In genomic region chr17:33902491-33902890, GRCm38 (mm10) we compare ENCODE assay signal across 26 mouse cellular contexts. TPM values are rescaled to one million over a fixed set of nuclear protein-coding genes. Genes with fewer than 3 reads are reported as not detected.
DNase-seq lines count a peak whose midpoint lies in the region; ATAC-seq and TF ChIP-seq lines count a peak whose summit lies in the region.
"Had no signal": no experiment of that assay in that cellular context is flagged by ENCODE, and none has a peak within 500 bp of the region (broad histone marks: within the 10 kb centered on the region; RNA-seq: fewer than 3 reads in every experiment).

No protein-coding gene starts in this region.

- no peak for TF ChIP-seq POLR2A in MEL (IDR thresholded peaks at IDR 0.05; ENCODE audit: control insufficient read depth in 1 of 2, insufficient read depth in 1 of 2, low read depth in 1 of 2, low read length in 2 of 2, poor library complexity in 1 of 2)

- H3K4me2 ChIP-seq in midbrain, postnatal 0 days (ENCODE audit: low read depth, low read length, poor library complexity, severe bottlenecking) = no peak overlapping the region
- H3K4me2 ChIP-seq in hindbrain, embryonic 14.5 days (replicated peaks) = no peak overlapping the region
- H3K4me2 ChIP-seq: forebrain, embryonic 13.5 days; hindbrain, embryonic 12.5 days; lung, embryonic 14.5 days; neural tube, embryonic 12.5 days had no signal

- peak overlapping the region in 1 of 2 experiments; percentile 45; a peak in 2 of 4 replicates for H3K4me3 ChIP-seq in MEL (ENCODE audit: control insufficient read depth in 1 of 2, insufficient read depth in 1 of 2, low read depth in 2 of 2, low read length in 2 of 2)
- H3K4me3 ChIP-seq in macrophage (ENCODE audit: inconsistent target) = no peak overlapping the region
- no peak overlapping the region for H3K4me3 ChIP-seq in midbrain, postnatal 0 days (ENCODE audit: low read depth, low read length)
- no peak overlapping the region for H3K4me3 ChIP-seq in hindbrain, embryonic 14.5 days (replicated peaks; ENCODE audit: low read length)
- H3K4me3 ChIP-seq: forebrain, embryonic 13.5 days; heart, embryonic 10.5 days; hindbrain, embryonic 12.5 days; layer of hippocampus, adult 2 months; left cerebral cortex, adult 2 months; neural tube, embryonic 12.5 days had no signal

- no peaks in the 10 kb centered on the region for H3K79me2 ChIP-seq in MEL (ENCODE audit: control insufficient read depth, insufficient read depth, low read length, poor library complexity)
- peaks cover 6% of the 10 kb centered on the region; the same call in 1 of the 2 replicates for H3K79me2 ChIP-seq in macrophage (ENCODE audit: inconsistent target)

- peak; percentile 64 for DNase-seq in CD4-positive helper T cell, adult 2 months (ENCODE audit: low read depth, low spot score)
- DNase-seq in MEL (ENCODE audit: low read depth, low spot score) = peak; percentile 79
- DNase-seq in liver = peak; percentile 68
- DNase-seq in midbrain, postnatal 0 days (ENCODE audit: low spot score) = no peak
- no peak for DNase-seq in ovary, postnatal 10 days (ENCODE audit: low spot score)
- DNase-seq in hindbrain, embryonic 14.5 days (ENCODE audit: low spot score) = no peak
- DNase-seq in left cerebral cortex, adult 9 months (ENCODE audit: low spot score in 2 of 2) = no peak
- DNase-seq: adrenal gland, postnatal 14 days; B cell, adult 2 months; cerebellum, adult 9-10 months; gastrocnemius, postnatal 36 days; heart, postnatal 10 days; kidney, adult 11 months; kidney, postnatal 10 days; lung, embryonic 14.5 days; right cerebral cortex, postnatal 14 days; thymus, postnatal 4 days had no signal

- TF ChIP-seq EP300 in MEL (IDR thresholded peaks at IDR 0.05; ENCODE audit: low read depth in 1 of 2, low read length in 2 of 2) = peak in 1 of 2 experiments; percentile 43; a peak in 1 of 4 replicates

- peaks cover 19 to 47% of the 10 kb centered on the region in 2 experiments for H3K4me1 ChIP-seq in MEL (ENCODE audit: control insufficient read depth in 1 of 2, insufficient read depth in 2 of 2, low read length in 2 of 2)
- H3K4me1 ChIP-seq in midbrain, postnatal 0 days (ENCODE audit: insufficient read depth, low read length) = no peaks in the 10 kb centered on the region
- H3K4me1 ChIP-seq in hindbrain, embryonic 14.5 days (replicated peaks; ENCODE audit: control insufficient read depth, insufficient read depth, low read length) = no peaks in the 10 kb centered on the region
- H3K4me1 ChIP-seq: hindbrain, embryonic 12.5 days; neural tube, embryonic 12.5 days had no signal

- 27% methylated on average over 7 of the region's 7 CpGs for WGBS in macrophage (ENCODE audit: missing documents)
- WGBS in midbrain, postnatal 0 days = 83% methylated on average over 7 of the region's 7 CpGs
- WGBS in hindbrain, embryonic 14.5 days = 84% methylated on average over 7 of the region's 7 CpGs

- no peak for ATAC-seq in midbrain, postnatal 0 days (ENCODE audit: low FRiP score)
- ATAC-seq in hindbrain, embryonic 14.5 days (ENCODE audit: low FRiP score) = no peak
- ATAC-seq: forebrain, embryonic 13.5 days; midbrain, embryonic 16.5 days had no signal

- TF ChIP-seq RAD21 in MEL (IDR thresholded peaks at IDR 0.05; ENCODE audit: low read depth, low read length) = no peak

- 0 out of 2 replicates have a peak overlapping the region, but pooled peaks have one; percentile 11 for H3K9ac ChIP-seq in MEL (ENCODE audit: control insufficient read depth, low read depth, low read length, poor library complexity, severe bottlenecking)
- no peak overlapping the region for H3K9ac ChIP-seq in midbrain, postnatal 0 days (replicated peaks; ENCODE audit: low read length, poor library complexity, severe bottlenecking)
- no peak overlapping the region for H3K9ac ChIP-seq in hindbrain, embryonic 14.5 days
- H3K9ac ChIP-seq: forebrain, embryonic 13.5 days; hindbrain, embryonic 12.5 days; lung, embryonic 14.5 days; neural tube, embryonic 12.5 days had no signal

- H3K9me3 ChIP-seq in MEL (replicated peaks; ENCODE audit: insufficient read depth, low read length) = no peaks in the 10 kb centered on the region
- no peaks in the 10 kb centered on the region for H3K9me3 ChIP-seq in midbrain, postnatal 0 days (ENCODE audit: low read length)
- no peaks in the 10 kb centered on the region for H3K9me3 ChIP-seq in hindbrain, embryonic 14.5 days (ENCODE audit: control insufficient read depth, low read length)
- H3K9me3 ChIP-seq: forebrain, embryonic 13.5 days; heart, embryonic 10.5 days; hindbrain, embryonic 12.5 days; neural tube, embryonic 12.5 days had no signal

- no peaks in the 10 kb centered on the region for H3K27me3 ChIP-seq in MEL (ENCODE audit: control insufficient read depth in 1 of 2, insufficient read depth in 2 of 2, low read length in 2 of 2)
- no peaks in the 10 kb centered on the region for H3K27me3 ChIP-seq in midbrain, postnatal 0 days (ENCODE audit: insufficient read depth, low read length)
- H3K27me3 ChIP-seq in hindbrain, embryonic 14.5 days (ENCODE audit: control insufficient read depth, insufficient read depth, low read length) = no peaks in the 10 kb centered on the region
- H3K27me3 ChIP-seq: forebrain, embryonic 13.5 days; hindbrain, embryonic 12.5 days; neural tube, embryonic 12.5 days had no signal

- no peak for TF ChIP-seq CTCF in MEL (IDR thresholded peaks at IDR 0.05 in 2 of 3, conservative IDR thresholded peaks at IDR 0.05 in 1 of 3; ENCODE audit: control insufficient read depth in 1 of 3, insufficient read depth in 1 of 3, low read depth in 2 of 3, low read length in 3 of 3, poor library complexity in 1 of 3, severe bottlenecking in 1 of 3)
- no peak for TF ChIP-seq CTCF in midbrain, postnatal 0 days (IDR thresholded peaks at IDR 0.05)

- H3K27ac ChIP-seq in MEL (ENCODE audit: control insufficient read depth, low read depth, low read length) (peak overlapping the region; percentile 73), macrophage (peak overlapping the region; percentile 65)
- no peak overlapping the region for H3K27ac ChIP-seq in midbrain, postnatal 0 days (ENCODE audit: low read depth, low read length)
- no peak overlapping the region for H3K27ac ChIP-seq in hindbrain, embryonic 14.5 days
- H3K27ac ChIP-seq: forebrain, embryonic 13.5 days; heart, embryonic 10.5 days; hindbrain, embryonic 12.5 days; layer of hippocampus, adult 2 months; left cerebral cortex, adult 2 months; neural tube, embryonic 12.5 days had no signal

- peaks cover 0 to 30% of the 10 kb centered on the region in 2 experiments; a peak in 2 of 4 replicates for H3K36me3 ChIP-seq in MEL (ENCODE audit: control insufficient read depth in 1 of 2, insufficient read depth in 2 of 2, low read length in 2 of 2)
- H3K36me3 ChIP-seq in macrophage (ENCODE audit: inconsistent target) = no peaks in the 10 kb centered on the region
- no peaks in the 10 kb centered on the region for H3K36me3 ChIP-seq in midbrain, postnatal 0 days (ENCODE audit: insufficient read depth, low read length)
- no peaks in the 10 kb centered on the region for H3K36me3 ChIP-seq in hindbrain, embryonic 14.5 days (replicated peaks; ENCODE audit: control insufficient read depth, insufficient read depth)
- H3K36me3 ChIP-seq: heart, embryonic 10.5 days; hindbrain, embryonic 12.5 days; neural tube, embryonic 12.5 days had no signal

RNA-seq across cellular contexts. Expression of gene Platr17, which starts 2.4 kb away (rescaled TPM):
- not detected in 2 replicates for total RNA-seq in MEL (2012; rRNA removed)
- polyA plus RNA-seq in MEL (2012; ENCODE audit: insufficient read depth in 1 of 2, insufficient read length in 2 of 2, low read depth in 1 of 2, low replicate concordance in 2 of 2, missing spikeins in 1 of 2) (not detected), macrophage (2018) (1.8 TPM in 1 of 3 replicates, not detected in the others)
- not detected for total RNA-seq in macrophage (2018; cell fraction: chromatin; rRNA removed)
- 1 to 10 TPM in 12 of 26 experiments, under 1 TPM in 13, not detected in 1; 0.54 to 1.8 (median 0.88) TPM for total RNA-seq in macrophage (2018; cell fraction: cytosol; rRNA removed)
- 1 to 10 TPM in 5 of 26 experiments, under 1 TPM in 2, not detected in 19; 0.68 to 1.9 (median 1.1) TPM for total RNA-seq in macrophage (2018; cell fraction: nucleus; rRNA removed)
- total RNA-seq in midbrain, postnatal 0 days (2014; rRNA removed) = 0.22 and 0.33 TPM in 2 replicates
- polyA plus RNA-seq in midbrain, postnatal 0 days (2015; fragmentation: Nextera tagmentation; extraction: Ambion mirVana) = 1.4 and 1.5 TPM in 2 replicates
- 0.59 TPM in 1 of 2 replicates, not detected in the other for polyA plus RNA-seq in hindbrain, embryonic 14.5 days (2014; fragmentation: Nextera tagmentation; extraction: Ambion mirVana)
- total RNA-seq: adrenal gland, postnatal 14 days; gastrocnemius, postnatal 36 days; heart, postnatal 10 days; left cerebral cortex, adult 2 months had no signal
- polyA plus RNA-seq: hindbrain, embryonic 12.5 days; neural tube, embryonic 12.5 days; testis, adult 2 months had no signal

RNA-seq across cellular contexts. Expression of gene Daxx, which starts 6.7 kb away (rescaled TPM):
- total RNA-seq in MEL (2012; rRNA removed) = 39.6 and 40.6 TPM in 2 replicates
- 10 to 100 TPM in 1 of 2 experiments, not detected in 1; 68.0 TPM for polyA plus RNA-seq in MEL (2012; ENCODE audit: insufficient read depth in 1 of 2, insufficient read length in 2 of 2, low read depth in 1 of 2, low replicate concordance in 2 of 2, missing spikeins in 1 of 2)
- total RNA-seq in macrophage (2018; cell fraction: chromatin; rRNA removed) = 100 to 1,000 TPM in 16 of 26 experiments, 10 to 100 TPM in 10; 45.5 to 715 (median 283) TPM
- 100 to 1,000 TPM in 14 of 26 experiments, 10 to 100 TPM in 12; 42.9 to 264 (median 138) TPM for total RNA-seq in macrophage (2018; cell fraction: cytosol; rRNA removed)
- total RNA-seq in macrophage (2018; cell fraction: nucleus; rRNA removed) = 100 to 1,000 TPM in 20 of 26 experiments, 10 to 100 TPM in 6; 62.8 to 925 (median 335) TPM
- 32.1 to 95.9 TPM (median 50.6 TPM) in 3 replicates for polyA plus RNA-seq in macrophage (2018)
- 52.3 and 55.7 TPM in 2 replicates for total RNA-seq in midbrain, postnatal 0 days (2014; rRNA removed)
- polyA plus RNA-seq in midbrain, postnatal 0 days (2015; fragmentation: Nextera tagmentation; extraction: Ambion mirVana) = 42.9 and 44.3 TPM in 2 replicates
- polyA plus RNA-seq in hindbrain, embryonic 14.5 days (2014; fragmentation: Nextera tagmentation; extraction: Ambion mirVana) = 39.2 and 43.2 TPM in 2 replicates

RNA-seq across cellular contexts. Expression of gene Kifc1, which starts 12.0 kb away (rescaled TPM):
- 17.1 and 20.6 TPM in 2 replicates for total RNA-seq in MEL (2012; rRNA removed)
- 10 to 100 TPM in 1 of 2 experiments, not detected in 1; 53.5 TPM for polyA plus RNA-seq in MEL (2012; ENCODE audit: insufficient read depth in 1 of 2, insufficient read length in 2 of 2, low read depth in 1 of 2, low replicate concordance in 2 of 2, missing spikeins in 1 of 2)
- total RNA-seq in macrophage (2018; cell fraction: chromatin; rRNA removed) = 10 to 100 TPM in 3 of 26 experiments, 1 to 10 TPM in 21, under 1 TPM in 2; 0.48 to 22.5 (median 3.1) TPM
- total RNA-seq in macrophage (2018; cell fraction: cytosol; rRNA removed) = 1 to 10 TPM in 24 of 26 experiments, under 1 TPM in 2; 0.88 to 4.9 (median 2.3) TPM
- total RNA-seq in macrophage (2018; cell fraction: nucleus; rRNA removed) = 10 to 100 TPM in 1 of 26 experiments, 1 to 10 TPM in 24, under 1 TPM in 1; 0.86 to 15.9 (median 2.5) TPM
- polyA plus RNA-seq in macrophage (2018) = 1.3 to 6.1 TPM (median 2.3 TPM) in 3 replicates
- 4.3 and 5.0 TPM in 2 replicates for total RNA-seq in midbrain, postnatal 0 days (2014; rRNA removed)
- polyA plus RNA-seq in midbrain, postnatal 0 days (2015; fragmentation: Nextera tagmentation; extraction: Ambion mirVana) = 1.4 and 2.2 TPM in 2 replicates
- polyA plus RNA-seq in hindbrain, embryonic 14.5 days (2014; fragmentation: Nextera tagmentation; extraction: Ambion mirVana) = 1.7 and 1.8 TPM in 2 replicates

RNA-seq across cellular contexts. Expression of gene Tapbp, which starts 13.2 kb away (rescaled TPM):
- 14.7 and 24.3 TPM in 2 replicates for total RNA-seq in MEL (2012; rRNA removed)
- 10 to 100 TPM in 1 of 2 experiments, not detected in 1; 33.3 TPM for polyA plus RNA-seq in MEL (2012; ENCODE audit: insufficient read depth in 1 of 2, insufficient read length in 2 of 2, low read depth in 1 of 2, low replicate concordance in 2 of 2, missing spikeins in 1 of 2)
- total RNA-seq in macrophage (2018; cell fraction: chromatin; rRNA removed) = 1,000 to 10,000 TPM in 1 of 26 experiments, 100 to 1,000 TPM in 25; 113 to 1,389 (median 406) TPM
- total RNA-seq in macrophage (2018; cell fraction: cytosol; rRNA removed) = 1,000 to 10,000 TPM in 11 of 26 experiments, 100 to 1,000 TPM in 15; 321 to 1,516 (median 723) TPM
- total RNA-seq in macrophage (2018; cell fraction: nucleus; rRNA removed) = 1,000 to 10,000 TPM in 17 of 26 experiments, 100 to 1,000 TPM in 9; 461 to 2,733 (median 1,524) TPM
- polyA plus RNA-seq in macrophage (2018) = 235 to 575 TPM (median 237 TPM) in 3 replicates
- total RNA-seq in midbrain, postnatal 0 days (2014; rRNA removed) = 41.4 and 44.4 TPM in 2 replicates
- 29.0 and 29.1 TPM in 2 replicates for polyA plus RNA-seq in midbrain, postnatal 0 days (2015; fragmentation: Nextera tagmentation; extraction: Ambion mirVana)
- polyA plus RNA-seq in hindbrain, embryonic 14.5 days (2014; fragmentation: Nextera tagmentation; extraction: Ambion mirVana) = 24.9 and 29.6 TPM in 2 replicates

RNA-seq across cellular contexts. Expression of gene Zbtb22, which starts 13.2 kb away (rescaled TPM):
- 18.6 and 20.2 TPM in 2 replicates for total RNA-seq in MEL (2012; rRNA removed)
- polyA plus RNA-seq in MEL (2012; ENCODE audit: insufficient read depth in 1 of 2, insufficient read length in 2 of 2, low read depth in 1 of 2, low replicate concordance in 2 of 2, missing spikeins in 1 of 2) (10 to 100 TPM in 1 of 2 experiments, not detected in 1; 30.0 TPM), macrophage (2018) (18.2 to 24.0 TPM (median 21.3 TPM) in 3 replicates)
- 10 to 100 TPM; 19.6 to 48.0 (median 32.3) TPM for total RNA-seq in macrophage (2018; cell fraction: chromatin; rRNA removed)
- total RNA-seq in macrophage (2018; cell fraction: cytosol; rRNA removed) = 10 to 100 TPM; 20.3 to 33.9 (median 27.8) TPM
- 10 to 100 TPM; 23.9 to 53.5 (median 40.4) TPM for total RNA-seq in macrophage (2018; cell fraction: nucleus; rRNA removed)
- total RNA-seq in midbrain, postnatal 0 days (2014; rRNA removed) = 44.3 and 50.9 TPM in 2 replicates
- polyA plus RNA-seq in midbrain, postnatal 0 days (2015; fragmentation: Nextera tagmentation; extraction: Ambion mirVana) = 18.5 and 18.6 TPM in 2 replicates
- 10.4 and 11.4 TPM in 2 replicates for polyA plus RNA-seq in hindbrain, embryonic 14.5 days (2014; fragmentation: Nextera tagmentation; extraction: Ambion mirVana)

Comparison
In these comparisons a context has a peak if more than half of its experiments do, and no peak if none do; other contexts are left out.
1. DNase-seq: peak in CD4-positive helper T cell, adult 2 months (single experiment), MEL (single experiment) and liver (single experiment); none in midbrain, postnatal 0 days (single experiment), ovary, postnatal 10 days (single experiment), hindbrain, embryonic 14.5 days (single experiment) and left cerebral cortex, adult 9 months (0 of 2).
2. H3K27ac ChIP-seq: peak in MEL (single experiment) and macrophage (single experiment); none in midbrain, postnatal 0 days (single experiment) and hindbrain, embryonic 14.5 days (single experiment).